Mouse (Mus musculus) brown adipose tissue, adult 24 weeks (tissue): ENCODE measurements around the gene Gm45837. TPM values are rescaled to one million over a fixed set of nuclear protein-coding genes. Genes with fewer than 3 reads are reported as not detected.

Source experiments
- H3K27ac ChIP-seq: fragments of 200-500 bp; replicated peaks from 2 replicates; pipeline ENCODE4 v1.5.1; 2012; ENCODE audit warnings: low read depth, mild to moderate bottlenecking, low read length
- H3K4me1 ChIP-seq: fragments of 200-500 bp; 2 replicates; pipeline ENCODE4 v1.6.1; 2012; ENCODE audit warnings: low read length, mixed read lengths; ENCODE audit not compliant: control insufficient read depth, insufficient read depth, insufficient read length
- H3K4me3 ChIP-seq: fragments of 200-500 bp; 2 replicates; pipeline ENCODE4 v1.5.1; 2012; ENCODE audit warnings: low read depth, mild to moderate bottlenecking, low read length, moderate library complexity; ENCODE audit not compliant: insufficient read depth
- polyA plus RNA-seq: library from polyadenylated mRNA; stranded (reverse); fragments of >200 nt; gene quantifications from 2 replicates; pipeline ENCODE4 v1.2.4, GENCODE M21; 2012; ENCODE audit not compliant: missing spikeins, insufficient read depth, insufficient read length

Gm45837 gene
- polyA plus RNA-seq, 1 experiment: not detected

DNA sequence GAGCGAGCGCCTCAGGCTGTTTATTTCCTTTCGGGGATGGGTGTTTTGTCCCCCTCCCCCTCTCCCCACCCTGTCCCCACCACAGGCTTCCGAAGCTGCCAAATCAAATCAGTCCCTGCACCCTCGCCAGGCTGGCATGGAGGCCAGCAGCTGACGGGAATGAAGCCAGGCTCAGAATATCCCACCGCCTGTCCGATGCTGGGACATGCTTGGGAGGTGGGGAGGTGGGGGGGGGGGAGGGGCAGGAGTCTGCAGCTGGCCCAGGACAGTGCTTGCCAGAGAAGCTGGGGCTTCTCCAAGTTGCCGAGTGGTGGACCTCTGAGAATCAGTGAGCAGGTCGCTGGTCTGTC is 49.9 kb downstream of the Gm45837 start:
- H3K4me1 ChIP-seq: peaks cover 63% of the 10 kb centered on the region
- peak overlapping the region; percentile 57; the same call in 1 of the 2 replicates for H3K27ac ChIP-seq

DNA sequence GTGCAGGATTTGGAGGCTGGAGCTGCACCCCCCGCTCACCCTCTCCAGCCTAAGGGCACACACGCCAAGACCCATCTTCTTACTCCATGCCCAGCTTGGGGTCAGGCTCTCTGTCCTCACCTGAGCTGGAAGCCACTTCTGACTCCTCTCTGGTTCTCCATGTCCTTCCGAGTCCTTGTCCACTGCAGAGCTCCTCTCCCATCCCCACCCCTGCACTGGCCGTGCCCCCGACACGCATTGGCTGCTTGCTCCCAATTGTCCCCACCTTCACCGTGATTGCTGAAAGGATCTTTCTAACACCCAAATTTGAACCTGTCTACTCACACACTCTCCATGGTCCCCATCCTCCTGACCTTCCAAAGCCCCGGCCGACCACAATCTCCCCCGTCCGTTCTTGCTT is 50.9 kb downstream of the Gm45837 start:
- Histone ChIP-seq H3K27ac (no peak overlapping the region), H3K4me3 (no peak overlapping the region), H3K4me1 (peaks cover 68% of the 10 kb centered on the region)

More for the DNA sequence above, 49.9 kb downstream of the Gm45837 start:
- H3K4me3 ChIP-seq: no peak overlapping the region

DNA sequence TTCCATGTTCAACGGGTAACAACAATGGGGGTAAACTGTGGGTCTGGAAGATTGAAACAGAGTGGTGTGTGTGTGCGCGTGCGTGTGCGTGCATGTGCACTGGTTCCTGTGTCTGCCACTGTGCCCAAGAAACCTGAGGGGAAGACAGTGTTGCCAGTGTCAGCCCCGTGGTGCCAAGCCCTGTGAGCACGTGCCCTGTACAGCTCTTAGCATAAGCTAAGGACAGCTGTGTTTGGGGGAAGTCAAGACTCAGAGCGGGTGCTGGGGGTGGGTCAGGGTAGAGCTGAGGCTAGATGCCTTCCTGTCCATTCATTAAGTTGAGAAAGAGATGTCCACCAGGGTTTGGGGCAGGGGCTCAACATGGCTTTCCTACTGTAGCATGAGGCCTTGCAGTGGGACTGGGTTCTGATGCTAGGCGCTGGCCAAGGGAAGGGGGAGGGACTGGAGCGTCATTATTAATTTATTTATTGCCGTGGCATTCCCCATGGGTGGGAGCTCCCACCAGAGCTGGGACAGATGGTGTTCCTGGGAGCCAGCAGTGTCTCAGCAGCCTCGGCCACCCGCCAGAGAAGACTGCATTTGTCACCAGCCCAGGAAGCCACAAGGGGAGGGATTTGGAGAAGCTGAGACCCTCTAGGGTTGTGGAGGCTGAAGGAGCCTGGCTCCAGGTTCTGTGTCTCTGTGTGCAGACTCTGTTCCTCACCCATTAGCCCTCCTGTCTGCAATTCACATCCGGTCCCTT is 51.8 kb downstream of the Gm45837 start:
- Histone ChIP-seq H3K27ac (peak overlapping the region; percentile 17), H3K4me3 (no peak overlapping the region), H3K4me1 (peaks cover 70% of the 10 kb centered on the region)

DNA sequence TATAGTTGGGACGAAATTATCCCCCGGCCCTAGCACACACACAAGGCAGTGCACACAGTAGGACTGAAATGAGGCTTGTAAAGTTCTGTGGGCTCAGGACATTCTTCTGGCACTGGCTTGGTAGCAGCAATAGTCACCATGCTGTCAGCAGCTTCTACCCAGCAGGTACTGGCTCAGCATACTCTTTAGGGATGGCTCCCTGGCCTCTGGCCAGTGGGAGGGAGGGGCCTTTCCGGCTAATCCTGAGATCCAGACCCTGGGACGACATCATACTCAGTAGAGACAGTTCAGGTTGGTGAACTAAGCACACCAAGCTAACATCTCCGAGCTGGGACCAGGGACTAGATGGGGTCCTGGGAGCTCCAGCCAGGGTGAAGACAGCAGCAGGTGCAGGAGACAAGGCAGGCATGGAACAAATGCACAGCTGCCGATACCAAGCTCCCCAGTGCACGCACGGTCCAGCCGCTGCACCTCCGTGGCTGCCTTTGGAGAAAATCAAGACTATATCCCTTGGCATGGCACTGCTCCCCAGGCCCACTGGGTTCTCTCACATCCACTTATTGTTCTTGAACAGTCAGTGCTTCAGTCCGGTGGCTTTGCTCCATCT is 53.1 kb downstream of the Gm45837 start:
- peak overlapping the region; percentile 98 for H3K27ac ChIP-seq

DNA sequence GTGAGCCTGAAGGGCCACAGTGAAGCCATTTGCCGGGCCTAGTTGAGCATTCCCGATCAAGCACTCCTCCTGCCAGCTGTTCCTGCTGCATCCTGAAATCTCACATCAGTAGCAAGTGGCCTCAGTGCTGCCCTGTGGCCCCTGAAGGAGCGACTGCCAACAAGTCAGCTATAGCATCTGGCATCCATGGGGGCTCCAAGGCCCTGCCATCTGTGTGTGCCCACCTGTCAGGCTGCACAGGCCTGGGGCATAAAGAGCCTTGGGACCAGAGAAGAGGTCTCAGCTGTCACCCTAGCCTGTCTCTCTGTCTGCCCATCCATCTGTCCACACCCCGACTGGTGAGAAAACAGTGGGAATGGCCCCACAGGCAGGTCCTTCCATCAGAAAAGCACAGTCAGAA is 54.2 kb downstream of the Gm45837 start:
- peak overlapping the region; percentile 98 for H3K27ac ChIP-seq
- no peak overlapping the region for H3K4me3 ChIP-seq
- H3K4me1 ChIP-seq: peaks cover 52% of the 10 kb centered on the region

More for the DNA sequence above, 53.1 kb downstream of the Gm45837 start:
- Histone ChIP-seq H3K4me3 (no peak overlapping the region), H3K4me1 (peaks cover 60% of the 10 kb centered on the region)

DNA sequence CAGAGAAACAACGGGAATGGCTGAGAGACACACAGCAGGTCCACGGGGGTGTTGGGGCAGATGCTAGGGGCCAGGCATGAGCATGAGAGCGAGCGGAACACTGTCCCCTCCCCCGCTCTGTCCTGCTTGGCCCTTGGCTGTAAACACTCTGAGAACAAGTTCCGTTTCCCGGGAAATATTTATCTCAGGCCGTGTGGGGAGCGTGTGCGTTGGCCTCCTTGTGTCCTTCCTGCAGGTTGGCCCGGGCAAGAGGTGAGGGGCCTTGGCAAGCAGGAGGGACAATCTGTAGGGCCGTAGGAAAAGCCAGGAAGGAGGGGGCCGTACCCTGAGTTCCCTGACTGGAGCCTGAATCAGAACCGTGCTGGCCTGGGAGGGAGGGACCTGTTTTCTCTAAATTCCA is 54.7 kb downstream of the Gm45837 start:
- H3K27ac ChIP-seq: peak overlapping the region; percentile 98
- peaks cover 48% of the 10 kb centered on the region for H3K4me1 ChIP-seq
- no peak overlapping the region for H3K4me3 ChIP-seq

DNA sequence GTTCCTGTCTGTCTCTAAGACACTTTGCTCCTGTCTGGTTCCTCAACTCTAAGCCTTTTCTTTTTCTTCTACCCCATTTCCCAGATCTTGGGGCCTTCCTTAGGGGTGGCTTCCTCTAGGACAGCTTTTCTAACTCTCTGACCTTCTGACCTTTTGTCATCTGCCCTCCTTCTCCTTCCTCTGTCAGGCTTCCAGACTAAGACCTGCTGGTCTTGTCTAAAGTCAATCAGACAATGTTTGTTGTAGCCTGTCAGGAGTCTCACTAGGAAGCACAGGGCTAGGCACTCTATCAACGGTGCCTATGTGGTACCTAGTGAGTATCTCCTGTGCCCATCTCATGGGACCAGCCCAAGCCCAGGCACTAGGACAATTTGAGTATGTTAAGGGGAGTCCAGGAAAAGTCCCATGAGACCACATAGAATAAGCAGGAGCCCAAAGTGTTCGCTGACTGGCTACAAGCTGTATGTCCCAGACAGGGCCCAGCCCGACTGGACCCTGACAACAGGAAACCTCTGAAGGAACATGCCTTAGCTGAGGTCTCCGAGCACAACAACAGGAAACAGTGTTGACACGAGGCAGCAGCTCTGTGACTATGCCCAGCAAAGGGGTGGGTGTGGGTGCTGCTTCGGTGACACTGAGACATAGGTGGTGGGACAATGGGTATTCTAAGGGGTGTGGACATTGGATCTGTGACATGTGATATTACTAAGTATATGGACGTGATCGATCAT is 55.3 kb downstream of the Gm45837 start:
- peaks cover 53% of the 10 kb centered on the region for H3K4me1 ChIP-seq
- H3K27ac ChIP-seq: peak overlapping the region; percentile 98
- no peak overlapping the region for H3K4me3 ChIP-seq

DNA sequence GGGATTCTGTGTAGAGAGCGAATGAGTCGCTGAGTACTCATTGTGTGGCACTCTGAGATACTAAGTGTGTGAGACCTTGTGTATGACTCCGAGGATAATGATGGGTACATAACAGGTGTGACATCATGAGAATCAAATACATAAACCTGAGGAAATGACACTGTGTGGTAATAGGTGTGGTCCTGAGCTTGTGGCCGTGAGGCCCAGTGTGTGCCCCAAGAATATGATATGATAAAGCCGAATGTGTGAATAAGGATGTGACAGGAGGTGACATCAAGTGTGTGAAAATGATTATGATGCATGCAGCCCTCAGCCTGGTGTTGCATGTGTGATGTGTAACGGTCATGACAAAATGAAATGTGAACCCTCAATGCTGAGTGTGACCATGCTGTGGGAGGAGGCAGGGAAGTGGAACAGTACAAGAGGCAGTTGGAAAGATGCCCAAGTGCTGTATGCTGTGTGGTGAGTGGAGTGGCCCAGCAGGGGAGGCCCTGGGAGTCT is 55.9 kb downstream of the Gm45837 start:
- peak overlapping the region; percentile 98 for H3K27ac ChIP-seq

DNA sequence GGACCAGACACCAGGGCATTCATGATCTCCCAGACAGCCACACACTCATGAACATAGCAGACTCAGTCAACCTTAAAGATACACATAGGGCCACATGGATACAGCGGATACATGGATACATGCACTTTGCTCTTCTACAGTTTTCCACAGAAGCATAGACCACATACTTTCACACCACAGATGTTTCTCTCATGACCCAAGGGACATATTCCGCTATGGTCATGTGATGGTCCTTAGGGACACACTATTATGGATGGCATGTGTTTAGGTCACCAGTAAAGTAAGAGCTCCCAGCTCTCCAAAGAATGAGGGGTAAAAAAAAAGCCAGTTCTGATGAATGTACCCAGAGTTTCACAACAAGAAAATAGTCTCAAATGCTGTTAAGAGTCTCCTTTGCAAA is 60.7 kb downstream of the Gm45837 start:
- Histone ChIP-seq H3K4me3 (no peak overlapping the region), H3K27ac (peak overlapping the region; percentile 64), H3K4me1 (peaks cover 55% of the 10 kb centered on the region)

More for the DNA sequence above, 55.9 kb downstream of the Gm45837 start:
- Histone ChIP-seq H3K4me3 (no peak overlapping the region), H3K4me1 (peaks cover 54% of the 10 kb centered on the region)

DNA sequence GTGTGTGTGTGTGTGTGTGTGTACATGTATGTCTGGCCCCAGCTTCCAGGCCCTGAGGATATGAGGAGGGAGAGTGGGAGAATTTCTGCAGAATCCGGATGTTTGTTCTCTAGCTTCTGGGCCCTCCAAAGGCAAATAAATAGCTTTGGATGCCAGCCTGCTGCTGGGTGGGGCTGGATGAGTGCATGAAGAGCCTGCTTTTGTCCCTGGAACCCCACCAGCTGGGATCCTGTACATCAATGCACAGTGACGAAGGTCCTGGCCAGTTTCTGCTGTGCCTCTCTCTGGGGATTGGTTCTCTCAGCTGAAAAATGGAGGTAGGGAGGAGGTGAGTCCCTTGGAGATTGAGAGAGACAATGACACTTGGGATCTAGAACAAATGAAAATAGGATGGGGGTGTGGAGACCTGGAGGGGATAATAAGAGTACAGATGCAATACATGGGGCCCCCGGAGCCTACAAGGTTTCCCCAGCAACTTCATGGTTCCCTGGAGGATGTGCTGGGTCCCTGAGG is 61.3 kb downstream of the Gm45837 start:
- no peak overlapping the region for H3K4me3 ChIP-seq
- peaks cover 57% of the 10 kb centered on the region for H3K4me1 ChIP-seq
- peak overlapping the region; percentile 64 for H3K27ac ChIP-seq

DNA sequence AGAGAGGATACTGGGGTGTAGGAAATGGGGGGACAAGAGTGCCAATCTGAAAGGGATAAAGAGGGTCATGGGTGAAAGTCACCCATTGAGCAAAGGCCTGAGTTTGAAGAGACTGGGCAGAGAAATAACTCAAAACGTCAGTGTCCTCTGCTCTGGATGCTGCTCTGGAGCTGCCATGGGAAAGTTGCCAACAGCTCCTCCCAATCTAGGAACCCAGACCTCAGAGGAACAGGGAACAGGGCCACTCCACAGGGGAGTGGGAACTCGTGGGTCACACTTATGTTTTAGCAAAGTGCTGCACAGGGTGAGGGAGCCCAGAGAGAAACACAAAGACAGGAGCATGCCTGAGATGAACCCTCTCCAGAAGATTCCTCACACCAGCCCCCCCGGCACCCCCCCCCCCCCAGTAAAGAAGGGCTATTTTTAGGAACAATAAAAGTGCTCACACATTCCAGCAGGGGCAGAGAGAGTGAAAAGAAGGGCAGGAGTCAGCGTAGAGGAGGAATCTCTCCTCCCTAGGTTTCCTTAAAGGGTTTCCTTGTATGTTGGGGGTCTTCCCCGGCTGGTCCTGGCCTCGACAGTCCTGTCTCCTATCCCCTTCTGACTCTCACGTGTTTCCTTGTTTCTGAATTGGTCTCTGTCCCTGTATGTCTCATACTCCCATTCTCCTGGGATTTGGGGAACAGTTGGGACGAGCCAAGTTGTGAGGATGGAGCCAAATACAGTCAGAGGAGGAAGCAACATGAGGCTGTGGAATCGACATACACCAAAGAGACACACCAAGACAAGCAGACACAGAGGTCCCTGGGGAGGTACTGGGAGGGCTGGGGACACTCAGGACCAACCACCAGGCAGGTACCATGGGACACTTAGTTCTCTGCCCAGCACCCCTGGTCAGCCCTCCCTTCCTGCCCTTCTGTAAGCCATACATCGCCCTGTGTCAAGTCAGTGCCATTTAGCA is 62.2 kb downstream of the Gm45837 start:
- Histone ChIP-seq H3K27ac (peak overlapping the region; percentile 64), H3K4me1 (peaks cover 56% of the 10 kb centered on the region), H3K4me3 (no peak overlapping the region)

DNA sequence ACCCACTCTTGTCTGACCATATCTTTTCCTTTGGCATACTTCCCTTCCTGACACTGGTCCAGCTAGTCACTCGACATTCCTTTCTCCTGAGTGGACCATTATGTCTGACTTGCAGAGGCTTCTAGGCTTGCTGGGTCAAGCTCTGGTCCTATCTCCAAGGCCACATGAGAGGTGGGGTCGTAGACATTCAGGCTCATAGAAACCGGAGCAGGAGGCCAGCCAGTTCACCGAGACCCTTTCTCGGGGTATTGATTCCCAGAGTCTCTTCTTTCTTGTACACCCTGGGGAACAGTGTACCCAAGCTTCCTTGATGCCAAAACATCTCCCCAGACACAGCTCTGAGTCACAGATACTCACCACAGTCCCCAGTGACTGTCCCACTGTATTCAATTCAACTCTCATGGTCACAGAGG is 63.7 kb downstream of the Gm45837 start:
- Histone ChIP-seq H3K4me1 (peaks cover 69% of the 10 kb centered on the region), H3K27ac (peak overlapping the region; percentile 32), H3K4me3 (no peak overlapping the region)

DNA sequence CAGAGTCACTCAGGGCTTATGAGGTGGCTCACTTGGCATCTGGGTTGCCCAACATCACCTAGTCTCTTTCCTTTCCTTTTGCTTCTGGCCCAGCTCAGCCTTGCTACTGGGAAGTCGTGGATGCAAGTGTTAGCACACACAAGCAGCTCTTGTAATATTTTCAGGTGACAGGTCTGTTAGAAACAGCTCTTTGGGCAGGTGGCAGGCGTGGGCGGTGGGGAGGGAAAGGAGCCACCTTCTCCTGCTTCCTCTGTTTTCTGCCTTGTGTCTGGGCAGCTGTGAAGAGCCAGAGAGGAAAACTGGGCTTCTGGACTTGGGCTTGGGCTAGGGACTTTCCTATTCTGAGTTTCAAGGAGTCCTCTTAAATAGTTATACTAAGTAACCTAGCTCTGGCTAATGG is 65.3 kb downstream of the Gm45837 start:
- H3K27ac ChIP-seq: no peak overlapping the region
- peaks cover 77% of the 10 kb centered on the region for H3K4me1 ChIP-seq
- no peak overlapping the region for H3K4me3 ChIP-seq

DNA sequence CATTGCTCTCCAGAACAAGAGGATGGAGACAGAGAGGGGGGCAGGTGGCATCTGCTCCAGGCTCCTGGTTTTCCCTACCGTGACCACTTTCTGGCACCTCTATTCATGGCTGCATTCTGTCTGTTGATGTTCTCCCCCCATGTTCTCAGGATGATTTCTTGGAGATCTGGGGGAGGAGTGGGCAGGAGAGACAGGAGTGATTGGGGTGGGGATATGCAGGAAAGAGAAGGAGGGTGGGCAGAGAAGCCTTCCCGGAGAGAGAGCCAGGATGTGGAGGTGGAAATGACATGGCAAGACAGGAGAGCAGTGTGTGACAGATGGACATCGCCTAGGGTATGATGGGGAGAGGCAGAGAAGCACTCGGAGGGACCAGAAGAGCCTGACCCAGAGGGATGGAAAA is 65.8 kb downstream of the Gm45837 start:
- H3K4me1 ChIP-seq: peaks cover 76% of the 10 kb centered on the region
- H3K27ac ChIP-seq: no peak overlapping the region
- no peak overlapping the region for H3K4me3 ChIP-seq
